In genomic region chr11:26331238-26331637, GRCm38 (mm10) we compare ENCODE assay signal across 16 mouse cellular contexts. TPM values are rescaled to one million over a fixed set of nuclear protein-coding genes. Genes with fewer than 3 reads are reported as not detected.
DNase-seq lines count a peak whose midpoint lies in the region; ATAC-seq lines count a peak whose summit lies in the region.
"Had no signal": no experiment of that assay in that cellular context is flagged by ENCODE, and none has a peak within 500 bp of the region (broad histone marks: within the 10 kb centered on the region; RNA-seq: fewer than 3 reads in every experiment).

No protein-coding gene starts in this region.

- ATAC-seq in granulocyte monocyte progenitor cell, adult 5-6 weeks (replicated peaks; ENCODE audit: poor library complexity, severe bottlenecking), result peak; percentile 91
- ATAC-seq in megakaryocyte, adult 5-6 weeks (ENCODE audit: poor library complexity, severe bottlenecking), result peak; percentile 90
- ATAC-seq in monocyte, adult 5-6 weeks (replicated peaks; ENCODE audit: insufficient number of reproducible peaks, low FRiP score, low TSS enrichment, poor library complexity, severe bottlenecking), result peak; percentile 80; the same call in 1 of the 2 replicates
- no peak for ATAC-seq in erythroid progenitor cell, adult 5-6 weeks (replicated peaks; ENCODE audit: low FRiP score, poor library complexity, severe bottlenecking)
- ATAC-seq: forebrain, embryonic 14.5 days; forebrain, embryonic 16.5 days had no signal

- DNase-seq in A20 (ENCODE audit: low read depth, low spot score), result peak; percentile 57
- DNase-seq in embryo, embryonic 11 days, result no peak
- no peak for DNase-seq in adrenal gland, postnatal 10 days
- DNase-seq: adrenal gland, adult 2 months; adrenal gland, postnatal 14 days; adrenal gland, postnatal 36 days; cerebellum, adult 11-12 months; cerebellum, adult 2 months; cerebellum, adult 9-10 months; cerebellum, postnatal 25 days had no signal

RNA-seq across cellular contexts. Expression of gene Fancl, which starts 54.7 kb away (rescaled TPM):
- 16.0 and 16.5 TPM in 2 replicates for total RNA-seq in granulocyte monocyte progenitor cell, adult 5-6 weeks (2014; fragmentation: Nextera tagmentation)
- total RNA-seq in granulocyte monocyte progenitor cell, adult 5-6 weeks (2017), result 44.9 and 45.3 TPM in 2 replicates
- 23.4 and 26.4 TPM in 2 replicates for total RNA-seq in megakaryocyte, adult 5-6 weeks (2015)
- total RNA-seq in megakaryocyte, adult 5-6 weeks (2017), result 44.8 and 48.2 TPM in 2 replicates
- total RNA-seq in monocyte, adult 5-6 weeks (2017), result 19.3 to 30.5 TPM (median 28.8 TPM) in 3 replicates
- 31.4 and 84.7 TPM in 2 replicates for total RNA-seq in erythroid progenitor cell, adult 5-6 weeks (2015; ENCODE audit: low replicate concordance)
- total RNA-seq in erythroid progenitor cell, adult 5-6 weeks (2017; ENCODE audit: low replicate concordance), result 58.6 and 80.2 TPM in 2 replicates
- total RNA-seq in adrenal gland, postnatal 10 days (2021), result 10 to 100 TPM; 12.2 to 17.6 TPM
